Mouse (Mus musculus) embryonic facial prominence, embryonic 11.5 days (tissue): ENCODE results near the gene Tes. TPM values are rescaled to one million over a fixed set of nuclear protein-coding genes. Genes with fewer than 3 reads are reported as not detected.

Source experiments
- ATAC-seq: fragments of 200-750 bp; cut with Nextera tagmentation; replicated peaks from 2 replicates; pipeline ENCODE4 v1.8.0; 2017; ENCODE audit warnings: low read depth; ENCODE audit not compliant: insufficient number of reproducible peaks, low FRiP score, low TSS enrichment
- DNase-seq: peaks from one replicate; pipeline ENCODE4 v3.0.0-alpha.2; 2015; ENCODE audit warnings: low spot score
- H3K27ac ChIP-seq: fragments of 300-500 bp; sonication (generic); replicated peaks from 2 replicates; pipeline ENCODE4 v1.5.1; 2014; ENCODE audit warnings: mild to moderate bottlenecking, low read depth, low read length, control low read depth
- H3K27me3 ChIP-seq: fragments of 300-500 bp; sonication (generic); 2 replicates; pipeline ENCODE4 v1.6.1; 2014; ENCODE audit warnings: mild to moderate bottlenecking, low read length, moderate library complexity, mixed read lengths; ENCODE audit not compliant: control insufficient read depth, insufficient read depth
- H3K36me3 ChIP-seq: fragments of 300-500 bp; sonication (generic); replicated peaks from 2 replicates; pipeline ENCODE4 v1.6.1; 2014; ENCODE audit warnings: low read depth, mild to moderate bottlenecking, low read length, moderate library complexity, mixed read lengths; ENCODE audit not compliant: control insufficient read depth, insufficient read depth
- H3K4me1 ChIP-seq: fragments of 300-500 bp; sonication (generic); 2 replicates; pipeline ENCODE4 v1.6.1; 2014; ENCODE audit warnings: low read length, mixed read lengths; ENCODE audit not compliant: control insufficient read depth, insufficient read depth
- H3K4me2 ChIP-seq: fragments of 300-500 bp; sonication (generic); 2 replicates; pipeline ENCODE4 v1.6.1; 2014; ENCODE audit warnings: low read depth, mild to moderate bottlenecking, control low read depth, low read length, moderate library complexity
- H3K4me3 ChIP-seq: fragments of 300-500 bp; sonication (generic); 2 replicates; pipeline ENCODE4 v1.5.1; 2014; ENCODE audit warnings: low read depth, low read length, control low read depth
- H3K9ac ChIP-seq: fragments of 300-500 bp; sonication (generic); replicated peaks from 2 replicates; pipeline ENCODE4 v1.6.1; 2014; ENCODE audit warnings: mild to moderate bottlenecking, control low read depth, low read length
- H3K9me3 ChIP-seq: fragments of 300-500 bp; sonication (generic); replicated peaks from 2 replicates; pipeline ENCODE4 v1.6.1; 2016; ENCODE audit warnings: mild to moderate bottlenecking, low read length, inconsistent platforms, mixed read lengths; ENCODE audit not compliant: control insufficient read depth
- WGBS: fragments of 180-500 bp; shearing (Covaris S2); extraction: QIAGEN DNeasy Blood & Tissue Kit; methylation state at CpG from one replicate; pipeline ENCODE4 v1.1.7; 2014; 5-methylcytosine and 5-hydroxymethylcytosine counted together
- polyA plus RNA-seq: library from polyadenylated mRNA; unstranded; fragments of >200 nt; fragmentation: Nextera tagmentation; extraction: Ambion mirVana; gene quantifications from 2 replicates; pipeline ENCODE4 v1.2.1, GENCODE M21; 2014

Gene Tes
- polyA plus RNA-seq, 1 experiment from 2014 or later = 130 TPM

DNA sequence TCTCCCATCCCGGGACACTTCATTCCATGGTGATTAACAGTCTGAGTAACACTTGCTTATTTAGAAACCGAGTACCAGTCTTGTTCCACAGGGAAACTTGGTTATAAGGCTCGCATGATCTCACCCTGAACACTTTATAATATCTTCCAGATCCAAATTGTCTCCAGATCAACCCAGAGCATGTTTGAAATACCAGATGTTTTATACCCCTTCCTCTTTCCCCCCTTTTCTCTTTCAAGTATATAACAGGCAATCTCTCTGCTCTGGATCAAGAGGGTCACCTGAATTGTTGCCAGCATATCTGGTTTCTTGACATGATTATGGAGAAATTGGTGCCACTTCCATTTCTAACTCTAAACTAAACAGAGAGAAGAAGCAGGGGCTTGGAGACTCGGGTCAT is 17.3 kb downstream of the Tes start:
- H3K36me3 ChIP-seq = no peaks in the 10 kb centered on the region
- no peak overlapping the region for H3K4me3 ChIP-seq
- H3K4me2 ChIP-seq = no peak overlapping the region
- H3K9ac ChIP-seq = no peak overlapping the region
- H3K27ac ChIP-seq = no peak overlapping the region
- no peaks in the 10 kb centered on the region for H3K4me1 ChIP-seq
- 38% methylated on average over 4 of the region's 4 CpGs for WGBS
- ATAC-seq = peak; percentile 43
- H3K27me3 ChIP-seq = no peaks in the 10 kb centered on the region
- H3K9me3 ChIP-seq = no peaks in the 10 kb centered on the region
- peak; percentile 73 for DNase-seq

DNA sequence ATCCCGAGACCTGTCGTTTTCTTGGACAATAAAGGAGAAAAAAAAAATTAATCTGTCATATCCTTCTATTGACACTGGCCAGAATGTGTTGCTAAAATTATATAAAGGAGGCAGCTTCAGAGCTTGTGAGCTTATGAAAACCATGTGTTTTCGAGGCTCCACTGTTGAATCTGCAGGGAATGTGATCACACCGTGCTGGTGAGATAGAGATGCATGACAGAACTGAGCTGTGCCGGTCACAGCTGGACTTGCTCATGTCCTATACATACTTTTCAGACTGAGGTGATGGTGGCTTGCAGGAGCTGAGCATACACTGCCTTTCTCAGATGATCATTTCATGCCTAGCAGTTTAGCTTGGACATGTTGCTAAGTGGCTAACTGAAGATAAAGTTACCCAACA is 17.9 kb downstream of the Tes start:
- Histone ChIP-seq H3K36me3 (no peaks in the 10 kb centered on the region), H3K4me1 (no peaks in the 10 kb centered on the region), H3K9me3 (no peaks in the 10 kb centered on the region), H3K27ac (no peak overlapping the region), H3K4me2 (no peak overlapping the region), H3K9ac (no peak overlapping the region), H3K27me3 (no peaks in the 10 kb centered on the region), H3K4me3 (no peak overlapping the region)
- 46% methylated on average over 5 of the region's 5 CpGs for WGBS
- ATAC-seq = no peak
- DNase-seq = peak; percentile 59

DNA sequence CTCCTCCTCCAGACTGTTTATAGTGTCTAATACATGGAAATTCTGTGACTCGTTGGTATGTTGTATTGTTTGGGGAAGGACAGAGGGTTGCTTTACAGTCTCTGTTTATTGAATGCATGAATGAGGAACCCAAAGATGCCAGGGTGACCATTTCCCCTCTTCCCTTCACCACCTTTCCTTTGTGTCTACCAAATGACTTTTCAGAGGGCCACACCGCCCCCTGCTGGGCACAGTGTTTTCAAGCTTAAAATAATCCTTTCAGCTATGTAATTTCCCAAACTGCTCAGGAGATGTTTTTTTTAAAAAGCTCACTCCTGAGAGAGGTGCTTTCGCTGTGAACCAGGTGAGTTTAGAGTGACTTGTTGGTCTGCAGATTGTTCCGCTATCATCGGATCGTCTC is 22.5 kb downstream of the Tes start:
- Histone ChIP-seq H3K27ac (no peak overlapping the region), H3K27me3 (no peaks in the 10 kb centered on the region), H3K4me3 (no peak overlapping the region), H3K4me2 (no peak overlapping the region), H3K4me1 (no peaks in the 10 kb centered on the region), H3K9ac (no peak overlapping the region), H3K9me3 (no peaks in the 10 kb centered on the region), H3K36me3 (no peaks in the 10 kb centered on the region)
- ATAC-seq (no peak), DNase-seq (peak; percentile 85)
- WGBS = 66% methylated on average over 6 of the region's 6 CpGs

DNA sequence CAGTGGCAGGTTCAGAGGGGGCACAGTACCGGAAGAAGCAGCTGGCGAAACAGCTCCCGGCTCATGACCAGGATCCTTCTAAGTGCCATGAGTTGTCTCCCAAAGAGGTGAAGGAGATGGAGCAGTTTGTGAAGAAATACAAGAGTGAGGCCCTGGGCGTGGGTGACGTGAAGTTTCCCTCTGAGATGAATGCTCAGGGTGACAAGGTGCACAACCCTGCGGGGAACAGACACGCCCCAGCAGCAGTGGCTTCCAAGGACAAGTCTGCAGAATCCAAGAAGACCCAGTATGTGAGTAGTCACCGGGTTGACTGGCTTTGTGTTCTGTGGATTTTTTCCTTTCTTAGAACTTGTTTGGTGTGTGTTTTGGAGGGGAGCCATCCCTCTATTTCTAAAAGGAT is 32.4 kb downstream of the Tes start:
- no peaks in the 10 kb centered on the region for H3K4me1 ChIP-seq
- H3K4me2 ChIP-seq = no peak overlapping the region
- H3K9me3 ChIP-seq = no peaks in the 10 kb centered on the region
- DNase-seq (no peak), ATAC-seq (no peak)
- no peaks in the 10 kb centered on the region for H3K36me3 ChIP-seq
- no peaks in the 10 kb centered on the region for H3K27me3 ChIP-seq
- no peak overlapping the region for H3K9ac ChIP-seq
- no peak overlapping the region for H3K4me3 ChIP-seq
- no peak overlapping the region for H3K27ac ChIP-seq
- WGBS = 85% methylated on average over 8 of the region's 8 CpGs

DNA sequence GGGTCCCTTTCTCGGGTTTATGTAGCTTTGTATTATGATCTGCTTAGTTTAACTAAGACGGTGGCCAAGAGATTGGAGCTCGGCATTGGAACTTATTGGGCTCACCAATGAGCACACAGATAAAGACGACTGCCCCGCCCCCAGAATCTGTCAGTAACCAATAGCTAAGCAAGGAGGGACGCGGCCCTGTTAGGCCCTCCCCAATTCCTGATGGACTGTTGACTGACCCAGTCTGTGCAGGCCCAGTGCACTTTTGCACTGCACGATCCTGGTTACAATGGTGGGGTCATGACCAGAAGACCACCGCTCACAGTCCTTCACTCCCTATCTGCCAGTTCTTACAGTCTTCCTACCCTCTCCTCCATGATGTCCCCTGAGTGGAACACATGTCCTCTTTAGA is 33.6 kb downstream of the Tes start:
- ATAC-seq = no peak
- no peak for DNase-seq
- no peaks in the 10 kb centered on the region for H3K27me3 ChIP-seq
- no peaks in the 10 kb centered on the region for H3K36me3 ChIP-seq
- no peaks in the 10 kb centered on the region for H3K4me1 ChIP-seq
- H3K27ac ChIP-seq = no peak overlapping the region
- no peaks in the 10 kb centered on the region for H3K9me3 ChIP-seq
- no peak overlapping the region for H3K4me2 ChIP-seq
- no peak overlapping the region for H3K4me3 ChIP-seq
- WGBS = 86% methylated on average over 9 of the region's 9 CpGs
- no peak overlapping the region for H3K9ac ChIP-seq

DNA sequence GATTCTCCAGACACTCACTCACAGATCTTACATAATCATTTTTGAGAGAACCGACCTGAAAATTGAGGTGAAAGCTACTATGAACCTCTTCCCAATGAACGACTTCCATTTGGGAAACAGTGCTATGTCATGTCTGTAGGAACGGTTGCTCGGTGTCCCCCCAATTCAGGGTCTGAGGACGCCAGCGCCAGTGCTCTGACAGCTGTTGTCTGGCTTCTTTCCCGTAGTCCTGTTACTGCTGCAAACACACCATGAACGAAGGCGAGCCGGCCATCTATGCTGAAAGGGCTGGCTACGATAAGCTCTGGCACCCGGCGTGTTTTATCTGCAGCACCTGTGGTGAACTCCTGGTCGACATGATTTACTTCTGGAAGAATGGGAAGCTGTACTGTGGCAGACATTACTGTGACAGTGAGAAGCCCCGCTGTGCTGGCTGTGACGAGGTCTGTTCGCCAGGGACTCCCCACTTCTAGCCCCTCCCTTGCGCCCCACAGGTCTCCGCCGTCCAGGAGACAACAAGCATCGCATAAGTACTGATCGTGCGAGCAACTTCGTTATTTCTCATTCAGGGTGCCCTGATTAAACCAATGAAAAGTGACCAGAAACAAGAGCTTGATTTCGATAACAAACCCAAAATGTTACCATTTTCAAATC is 34.7 kb downstream of the Tes start:
- Histone ChIP-seq H3K27me3 (no peaks in the 10 kb centered on the region), H3K36me3 (no peaks in the 10 kb centered on the region), H3K9ac (no peak overlapping the region), H3K4me2 (no peak overlapping the region), H3K4me3 (no peak overlapping the region), H3K27ac (no peak overlapping the region), H3K9me3 (no peaks in the 10 kb centered on the region), H3K4me1 (no peaks in the 10 kb centered on the region)
- WGBS = 84% methylated on average over 25 of the region's 25 CpGs
- ATAC-seq (no peak), DNase-seq (no peak)

DNA sequence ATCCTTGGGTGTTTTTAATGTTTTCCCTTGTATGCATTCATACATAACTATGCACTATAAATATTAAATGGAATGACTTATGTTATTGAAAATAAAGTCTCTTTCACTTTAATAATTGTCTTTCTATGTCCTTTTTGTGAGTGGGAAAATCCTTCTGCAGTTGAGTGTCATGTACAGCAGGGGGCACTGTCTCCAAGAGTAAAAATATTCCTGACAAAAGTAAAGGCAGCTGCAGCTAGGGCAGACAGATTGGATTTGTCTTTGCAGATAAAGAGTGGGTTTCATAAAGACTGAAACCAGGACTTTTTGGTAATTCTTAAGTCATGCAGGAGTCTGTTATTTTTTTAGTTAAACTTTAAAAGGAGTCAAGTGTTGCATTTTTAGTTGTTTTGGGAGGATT is 40.8 kb downstream of the Tes start:
- Histone ChIP-seq H3K4me1 (no peaks in the 10 kb centered on the region), H3K9ac (no peak overlapping the region), H3K4me2 (no peak overlapping the region), H3K27ac (no peak overlapping the region), H3K9me3 (no peaks in the 10 kb centered on the region), H3K36me3 (no peaks in the 10 kb centered on the region), H3K4me3 (no peak overlapping the region), H3K27me3 (no peaks in the 10 kb centered on the region)
- ATAC-seq = no peak
- peak; percentile 73 for DNase-seq

DNA sequence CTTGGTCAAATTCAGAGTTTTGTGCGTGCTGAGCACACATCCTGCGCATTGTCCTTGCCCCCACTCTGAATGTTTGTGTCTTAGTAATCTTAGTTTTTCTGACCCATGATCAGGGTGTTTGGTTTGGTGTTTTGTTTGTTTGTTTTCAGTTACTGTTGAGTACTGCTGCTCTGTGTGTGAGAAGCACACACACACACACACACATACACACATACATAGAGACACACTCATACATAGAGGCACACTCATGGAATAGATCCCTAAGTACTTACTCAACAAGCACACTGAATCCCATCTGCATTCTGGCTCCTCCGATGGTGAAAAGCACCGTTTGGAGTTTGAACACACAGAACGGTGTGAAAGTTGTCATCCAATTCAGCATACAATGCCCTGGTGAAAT is 41.5 kb downstream of the Tes start:
- Histone ChIP-seq H3K27me3 (no peaks in the 10 kb centered on the region), H3K9ac (no peak overlapping the region), H3K4me3 (no peak overlapping the region), H3K36me3 (no peaks in the 10 kb centered on the region), H3K27ac (no peak overlapping the region), H3K9me3 (no peaks in the 10 kb centered on the region), H3K4me2 (no peak overlapping the region), H3K4me1 (no peaks in the 10 kb centered on the region)
- 98% methylated on average over 5 of the region's 5 CpGs for WGBS
- DNase-seq = no peak
- ATAC-seq = no peak
